Mouse (Mus musculus) lung, adult 2 months (tissue): ENCODE measurements around the gene Cops7a. TPM values are rescaled to one million over a fixed set of nuclear protein-coding genes. Genes with fewer than 3 reads are reported as not detected.

Experiments
- DNase-seq: peaks from one replicate; pipeline ENCODE4 v3.0.0; 2022
- H3K4me1 ChIP-seq: fragments of 200-500 bp; 2 replicates; pipeline ENCODE4 v1.6.1; 2011; ENCODE audit warnings: low read length; ENCODE audit not compliant: control insufficient read depth, insufficient read depth
- H3K4me3 ChIP-seq: fragments of 200-500 bp; replicated peaks from 2 replicates; pipeline ENCODE3; 2011; ENCODE audit warnings: low read depth, mild to moderate bottlenecking, control low read depth, low read length; ENCODE audit errors: extremely low read depth
- CTCF ChIP-seq: fragments of 200-500 bp; IDR thresholded peaks from 2 replicates; pipeline ENCODE4 v1.5.1; 2011; ENCODE audit warnings: mild to moderate bottlenecking, low read length, control low read depth; ENCODE audit not compliant: insufficient read depth
- POLR2A ChIP-seq: fragments of 200-500 bp; IDR thresholded peaks from 2 replicates; pipeline ENCODE4 v1.6.1; 2011; ENCODE audit warnings: low read depth, mild to moderate bottlenecking, control low read depth, low read length, borderline replicate concordance; ENCODE audit errors: extremely low read depth
- WGBS: fragments of 180-500 bp; shearing (Covaris S2); methylation state at CpG from one replicate; pipeline ENCODE4 v1.1.7; 2018; 5-methylcytosine and 5-hydroxymethylcytosine counted together
- polyA plus RNA-seq: library from polyadenylated mRNA; depleted of rRNA; stranded (reverse); fragments of >200 nt; gene quantifications from 2 replicates; pipeline ENCODE4 v1.2.3, GENCODE M21; 2012; rRNA removed

Cops7a gene
- polyA plus RNA-seq, 1 experiment, result 213 TPM

GRCm38 (mm10) chr6:124914511-124914910 lies 50.8 kb downstream of the Cops7a start:
- DNase-seq, result no peak
- WGBS, result 82% methylated on average over 7 of the region's 7 CpGs
- peaks cover 9% of the 10 kb centered on the region for H3K4me1 ChIP-seq
- no peak overlapping the region for H3K4me3 ChIP-seq
- TF ChIP-seq POLR2A (no peak), CTCF (no peak)

- WGBS, result 75% methylated on average over 14 of the region's 14 CpGs
- no peak overlapping the region for H3K4me3 ChIP-seq
- H3K4me1 ChIP-seq, result peaks cover 9% of the 10 kb centered on the region
- TF ChIP-seq CTCF (no peak), POLR2A (0 out of 2 replicates have a peak, but pooled peaks have one; percentile 18)
- DNase-seq, result no peak
Observed at GRCm38 (mm10) chr6:124913721-124914285, 51.5 kb downstream of the Cops7a start.

GRCm38 (mm10) chr6:124913214-124913613 lies 52.1 kb downstream of the Cops7a start:
- no peak for DNase-seq
- H3K4me1 ChIP-seq, result peaks cover 9% of the 10 kb centered on the region
- 42% methylated on average over 6 of the region's 6 CpGs for WGBS
- H3K4me3 ChIP-seq, result no peak overlapping the region
- TF ChIP-seq POLR2A (no peak), CTCF (no peak)

GRCm38 (mm10) chr6:124911533-124912218 lies 53.7 kb downstream of the Cops7a start, which contains the start of gene Lag3:
Gene Lag3 (minus strand): TSS chr6:124911705.
- no peak for DNase-seq
- no peak within 1 kb of the TSS for H3K4me3 ChIP-seq
- H3K4me1 ChIP-seq, result peaks cover 9% of the 10 kb centered on the region
- 13% methylated on average over 12 of the region's 13 CpGs for WGBS
- TF ChIP-seq CTCF (no peak), POLR2A (no peak)

DNA sequence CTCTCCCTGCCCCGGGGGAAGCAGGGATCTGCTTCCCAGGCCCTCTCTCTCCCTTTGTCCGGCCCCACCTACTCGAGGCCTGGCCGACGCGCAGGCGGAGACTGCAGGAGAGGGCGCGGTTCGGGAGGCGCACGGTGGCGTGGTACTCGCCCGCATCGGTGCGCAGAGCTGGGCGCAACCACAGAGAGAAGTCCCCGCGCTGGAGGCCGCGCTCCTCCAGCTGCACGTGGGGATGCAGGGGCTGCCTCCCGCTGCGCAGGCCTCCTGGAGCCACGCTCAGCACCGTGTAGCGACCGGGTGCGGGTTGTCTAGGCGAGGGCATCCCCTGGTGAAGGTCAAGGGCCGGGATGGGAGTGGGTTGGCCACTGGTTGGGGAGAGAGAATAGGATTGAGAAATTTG lies 55.3 kb downstream of the Cops7a start:
- DNase-seq, result no peak
- TF ChIP-seq CTCF, result no peak
- no peak overlapping the region for H3K4me3 ChIP-seq
- WGBS, result 24% methylated on average over 32 of the region's 32 CpGs
- no peaks in the 10 kb centered on the region for H3K4me1 ChIP-seq

Other genes with a start within 250 kb of the Cops7a start
- 38.9 and 48.7 TPM in 2 replicates for gene Ptpn6, start 226.8 kb downstream of the Cops7a start, polyA plus RNA-seq
- gene Grcc10, start 224.2 kb downstream of the Cops7a start, polyA plus RNA-seq, result 222 and 226 TPM in 2 replicates
- 0.08 TPM in 1 of 2 replicates, not detected in the other for gene Gm45234, start 209.5 kb downstream of the Cops7a start, polyA plus RNA-seq
- gene Atn1, start 209.0 kb downstream of the Cops7a start, polyA plus RNA-seq, result 52.0 and 64.6 TPM in 2 replicates
- gene Eno2, start 195.9 kb downstream of the Cops7a start, polyA plus RNA-seq, result 3.3 and 3.8 TPM in 2 replicates
- gene Lrrc23, start 185.8 kb downstream of the Cops7a start, polyA plus RNA-seq, result 26.2 and 35.8 TPM in 2 replicates
- gene Spsb2, start 156.9 kb downstream of the Cops7a start, polyA plus RNA-seq, result 20.2 and 22.4 TPM in 2 replicates
- gene Tpi1, start 151.2 kb downstream of the Cops7a start, polyA plus RNA-seq, result 117 and 218 TPM in 2 replicates
- gene Usp5, start 136.1 kb downstream of the Cops7a start, polyA plus RNA-seq, result 58.1 and 73.2 TPM in 2 replicates
- 3.5 and 6.7 TPM in 2 replicates for gene Cdca3, start 136.0 kb downstream of the Cops7a start, polyA plus RNA-seq
- gene Gnb3, start 125.3 kb downstream of the Cops7a start, polyA plus RNA-seq, result 0.31 and 0.36 TPM in 2 replicates
- 34.9 and 42.1 TPM in 2 replicates for gene P3h3, start 107.8 kb downstream of the Cops7a start, polyA plus RNA-seq
- 0.27 and 0.69 TPM in 2 replicates for gene Gpr162, start 101.6 kb downstream of the Cops7a start, polyA plus RNA-seq
- 1.9 and 2.7 TPM in 2 replicates for gene Cd4, start 77.3 kb downstream of the Cops7a start, polyA plus RNA-seq
- gene Lag3, start 53.8 kb downstream of the Cops7a start, polyA plus RNA-seq, result 1.4 and 1.9 TPM in 2 replicates
- 1,982 and 2,310 TPM in 2 replicates for gene Ptms, start 45.4 kb downstream of the Cops7a start, polyA plus RNA-seq
- gene Mlf2, start 34.2 kb downstream of the Cops7a start, polyA plus RNA-seq, result 313 and 336 TPM in 2 replicates
- 1.4 and 2.2 TPM in 2 replicates for gene Pianp, start 31.2 kb upstream of the Cops7a start, polyA plus RNA-seq
- 44.8 and 48.4 TPM in 2 replicates for gene Zfp384, start 43.6 kb upstream of the Cops7a start, polyA plus RNA-seq
- 30.3 and 50.5 TPM in 2 replicates for gene Ing4, start 74.2 kb upstream of the Cops7a start, polyA plus RNA-seq
- gene Acrbp, start 84.2 kb upstream of the Cops7a start, polyA plus RNA-seq, result 23.7 TPM in 2 replicates
- 6.5 and 13.9 TPM in 2 replicates for gene Lpar5, start 102.4 kb upstream of the Cops7a start, polyA plus RNA-seq
- 108 and 129 TPM in 2 replicates for gene Chd4, start 130.4 kb upstream of the Cops7a start, polyA plus RNA-seq
- gene Nop2, start 166.4 kb upstream of the Cops7a start, polyA plus RNA-seq, result 10.1 and 13.6 TPM in 2 replicates
- gene Iffo1, start 179.7 kb upstream of the Cops7a start, polyA plus RNA-seq, result 45.0 and 51.0 TPM in 2 replicates
- 1,317 and 1,826 TPM in 2 replicates for gene Gapdh, start 200.9 kb upstream of the Cops7a start, polyA plus RNA-seq
- gene Ncapd2, start 226.2 kb upstream of the Cops7a start, polyA plus RNA-seq, result 15.5 and 34.2 TPM in 2 replicates
- 30.1 and 39.4 TPM in 2 replicates for gene Mrpl51, start 226.3 kb upstream of the Cops7a start, polyA plus RNA-seq